Mouse (Mus musculus): ENCODE measurements around the gene Cebpb. TPM values are rescaled to one million over a fixed set of nuclear protein-coding genes. Genes with fewer than 3 reads are reported as not detected.

Cebpb gene
- polyA plus RNA-seq, 1 experiment = 372 TPM

DNA sequence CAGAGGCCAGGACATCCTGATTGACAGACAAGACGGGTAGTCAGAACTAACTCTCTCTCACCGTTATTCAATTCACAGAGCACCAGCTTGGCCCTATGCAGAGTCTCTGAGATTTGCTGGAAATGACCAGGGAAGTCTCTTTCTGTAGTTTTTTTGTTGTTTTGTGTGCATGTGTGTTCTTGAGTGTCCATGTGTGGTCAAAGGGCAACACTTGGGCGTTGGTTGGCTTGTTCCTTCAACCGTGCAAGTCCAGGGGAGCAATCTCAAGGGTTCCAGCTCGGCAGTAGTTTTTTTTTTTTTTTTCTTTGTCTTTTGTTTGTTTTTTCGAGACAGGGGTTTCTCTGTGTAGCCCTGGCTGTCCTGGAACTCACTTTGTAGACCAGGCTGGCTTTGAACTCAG lies 26.0 kb upstream of the Cebpb start:
- H3K27me3 ChIP-seq (replicated peaks) = peaks cover 9% of the 10 kb centered on the region
- peaks cover 23% of the 10 kb centered on the region for H3K36me3 ChIP-seq (replicated peaks; ENCODE audit: low read length)
- H3K9me3 ChIP-seq = no peaks in the 10 kb centered on the region; the same call in 1 of the 2 replicates
- H3K4me3 ChIP-seq (replicated peaks) = peak overlapping the region; percentile 99
- H3K4me1 ChIP-seq = peaks cover 49% of the 10 kb centered on the region
- no peak for TF ChIP-seq FLI1 (IDR thresholded peaks at IDR 0.05; ENCODE audit: low read length)

DNA sequence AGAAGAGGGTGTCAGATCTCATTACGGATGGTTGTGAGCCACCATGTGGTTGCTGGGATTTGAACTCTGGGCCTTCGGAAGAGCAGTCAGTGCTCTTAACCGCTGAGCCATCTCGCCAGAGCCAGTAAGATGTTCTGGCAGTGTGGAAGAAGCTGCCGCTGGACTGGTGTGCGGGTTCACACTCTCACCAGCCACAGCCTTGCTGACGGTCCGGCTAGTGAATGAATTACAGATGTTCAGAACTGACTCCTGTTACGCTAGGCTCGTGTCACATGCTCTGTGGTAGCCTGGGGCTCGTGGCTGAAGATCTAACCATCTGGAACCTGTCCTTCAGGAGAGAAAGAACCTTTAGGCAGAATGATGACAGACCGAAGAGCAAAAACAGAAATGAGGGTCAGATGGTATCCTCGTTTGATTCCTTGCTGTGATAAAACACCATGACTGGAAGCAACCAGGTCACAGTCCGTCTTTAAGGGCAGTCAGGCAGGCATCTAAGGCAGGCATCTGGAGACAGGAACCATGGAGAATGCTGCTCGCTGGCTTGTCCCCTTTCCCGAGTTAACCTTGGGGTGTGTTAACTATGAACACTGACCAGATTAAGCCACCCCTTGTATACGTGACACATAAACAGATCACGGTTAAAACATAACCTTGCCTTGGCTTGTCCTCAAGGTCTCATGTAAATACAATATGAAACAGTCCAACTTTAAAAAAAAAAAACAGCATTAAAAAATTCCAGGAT lies 22.6 kb upstream of the Cebpb start:
- H3K4me3 ChIP-seq (replicated peaks) = no peak overlapping the region
- TF ChIP-seq FLI1 (IDR thresholded peaks at IDR 0.05; ENCODE audit: low read length) = no peak
- TF ChIP-seq GATA1 (IDR thresholded peaks at IDR 0.05; ENCODE audit: borderline replicate concordance, low read length) = no peak
- H3K27me3 ChIP-seq (replicated peaks) = peaks cover 20% of the 10 kb centered on the region
- H3K9me3 ChIP-seq = no peaks in the 10 kb centered on the region; the same call in 1 of the 2 replicates
- H3K36me3 ChIP-seq (replicated peaks; ENCODE audit: low read length) = no peaks in the 10 kb centered on the region
- H3K4me1 ChIP-seq = peaks cover 28% of the 10 kb centered on the region

DNA sequence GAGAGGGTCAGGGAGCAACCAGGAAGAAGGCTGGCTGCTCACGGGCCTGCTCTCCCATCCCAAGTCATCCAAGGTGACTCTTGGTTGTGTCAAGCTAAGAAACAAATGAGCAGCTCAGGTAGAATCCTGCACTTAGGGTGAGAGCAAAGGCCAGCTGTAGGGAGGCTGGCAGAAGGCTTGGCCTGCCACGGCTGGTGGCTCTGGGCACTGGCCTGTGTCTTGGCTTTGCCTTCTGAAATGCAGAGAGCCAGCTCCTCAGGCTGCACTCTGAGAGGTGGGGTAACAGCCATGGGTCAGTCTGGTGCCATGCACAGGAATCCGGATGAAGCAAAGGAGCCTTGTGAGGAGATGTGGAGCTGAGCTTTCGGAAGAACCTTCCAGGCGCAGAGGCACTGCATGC lies 20.3 kb upstream of the Cebpb start:
- Histone ChIP-seq H3K9me3 (no peaks in the 10 kb centered on the region; the same call in 1 of the 2 replicates), H3K27me3 (replicated peaks) (peaks cover 20% of the 10 kb centered on the region), H3K36me3 (replicated peaks; ENCODE audit: low read length) (no peaks in the 10 kb centered on the region), H3K4me1 (peaks cover 30% of the 10 kb centered on the region), H3K4me3 (replicated peaks) (no peak overlapping the region)
- TF ChIP-seq FLI1 (IDR thresholded peaks at IDR 0.05; ENCODE audit: low read length) (no peak), GATA1 (IDR thresholded peaks at IDR 0.05; ENCODE audit: borderline replicate concordance, low read length) (no peak)

DNA sequence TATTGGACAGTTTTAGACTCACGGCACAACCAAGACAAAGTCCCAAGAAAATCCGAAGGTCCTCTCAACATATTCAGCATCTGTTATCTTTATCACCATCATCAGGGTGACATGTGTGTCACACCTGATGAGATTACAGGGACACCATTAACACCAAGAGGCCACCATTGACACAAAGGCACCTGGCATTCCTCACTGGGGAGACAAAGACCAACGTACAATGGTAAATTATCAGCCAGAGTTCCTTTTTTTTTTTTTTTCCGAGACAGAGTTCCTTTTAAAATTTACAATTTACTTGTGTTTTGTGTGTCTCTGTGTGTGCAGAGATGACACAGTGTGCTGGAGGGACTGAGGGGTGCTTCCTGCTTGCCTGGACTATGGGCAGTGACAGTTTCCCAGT lies 19.3 kb upstream of the Cebpb start:
- peaks cover 20% of the 10 kb centered on the region for H3K27me3 ChIP-seq (replicated peaks)
- TF ChIP-seq FLI1 (IDR thresholded peaks at IDR 0.05; ENCODE audit: low read length) (no peak), GATA1 (IDR thresholded peaks at IDR 0.05; ENCODE audit: borderline replicate concordance, low read length) (no peak)
- H3K36me3 ChIP-seq (replicated peaks; ENCODE audit: low read length) = peaks cover 3% of the 10 kb centered on the region
- H3K4me3 ChIP-seq (replicated peaks) = no peak overlapping the region
- H3K9me3 ChIP-seq = peaks cover 5% of the 10 kb centered on the region
- H3K4me1 ChIP-seq = peaks cover 36% of the 10 kb centered on the region

DNA sequence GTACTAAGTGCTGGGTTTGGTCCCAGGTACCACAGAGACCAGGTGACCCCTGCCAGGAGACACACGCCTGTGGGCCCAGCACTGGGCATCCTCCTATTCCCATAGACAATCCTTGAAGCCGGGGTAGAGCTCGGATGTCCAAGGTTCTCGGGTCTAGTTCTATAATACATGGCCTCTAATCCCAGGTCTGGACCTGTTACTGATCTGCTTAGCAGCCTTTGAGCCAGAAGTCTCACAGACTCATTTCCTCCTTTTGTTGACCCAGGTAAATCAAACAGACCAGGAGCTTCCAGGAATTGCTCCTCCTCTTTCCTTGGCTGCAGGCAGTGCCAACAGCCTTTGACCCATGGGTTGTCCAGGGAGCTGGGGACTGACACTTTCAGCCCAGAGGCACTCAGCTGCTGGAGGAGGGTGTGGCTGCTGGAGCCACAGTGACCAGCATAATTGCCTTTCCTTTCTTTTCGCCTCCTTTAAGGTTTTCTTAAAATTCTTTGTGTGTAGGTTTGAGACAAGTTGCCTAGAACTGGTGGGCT lies 17.5 kb upstream of the Cebpb start:
- Histone ChIP-seq H3K27me3 (replicated peaks) (peaks cover 18% of the 10 kb centered on the region), H3K4me3 (replicated peaks) (peak overlapping the region; percentile 9), H3K36me3 (replicated peaks; ENCODE audit: low read length) (peaks cover 3% of the 10 kb centered on the region), H3K9me3 (peaks cover 5% of the 10 kb centered on the region), H3K4me1 (peaks cover 50% of the 10 kb centered on the region)
- TF ChIP-seq GATA1 (IDR thresholded peaks at IDR 0.05; ENCODE audit: borderline replicate concordance, low read length) (no peak), FLI1 (IDR thresholded peaks at IDR 0.05; ENCODE audit: low read length) (no peak)

DNA sequence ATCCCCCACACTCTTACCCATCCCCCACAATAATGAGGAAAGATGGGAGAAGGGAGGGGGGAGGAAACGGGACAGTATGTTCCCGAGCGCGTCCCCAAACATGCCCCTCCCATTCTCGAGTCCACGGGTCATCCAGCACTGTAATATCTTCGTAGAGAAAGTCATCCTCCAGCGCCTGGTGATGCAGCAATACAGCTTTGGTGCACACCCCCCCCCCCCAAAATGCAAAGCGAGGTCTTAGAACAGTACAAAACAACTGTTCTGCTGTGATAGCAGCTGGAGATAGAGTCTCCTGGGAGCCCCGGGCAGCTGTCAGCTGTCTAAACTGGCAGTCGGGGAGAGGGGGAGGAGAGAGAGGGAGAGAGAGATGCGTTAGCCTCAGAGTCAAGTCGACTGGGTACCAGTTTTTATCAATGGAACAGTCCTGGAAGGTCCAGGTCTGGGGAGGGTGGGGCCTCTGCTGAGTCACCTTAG lies 16.5 kb upstream of the Cebpb start:
- TF ChIP-seq FLI1 (IDR thresholded peaks at IDR 0.05; ENCODE audit: low read length) = no peak
- TF ChIP-seq GATA1 (IDR thresholded peaks at IDR 0.05; ENCODE audit: borderline replicate concordance, low read length) = no peak
- Histone ChIP-seq H3K27me3 (replicated peaks) (peaks cover 16% of the 10 kb centered on the region), H3K4me3 (replicated peaks) (peak overlapping the region; percentile 64)

DNA sequence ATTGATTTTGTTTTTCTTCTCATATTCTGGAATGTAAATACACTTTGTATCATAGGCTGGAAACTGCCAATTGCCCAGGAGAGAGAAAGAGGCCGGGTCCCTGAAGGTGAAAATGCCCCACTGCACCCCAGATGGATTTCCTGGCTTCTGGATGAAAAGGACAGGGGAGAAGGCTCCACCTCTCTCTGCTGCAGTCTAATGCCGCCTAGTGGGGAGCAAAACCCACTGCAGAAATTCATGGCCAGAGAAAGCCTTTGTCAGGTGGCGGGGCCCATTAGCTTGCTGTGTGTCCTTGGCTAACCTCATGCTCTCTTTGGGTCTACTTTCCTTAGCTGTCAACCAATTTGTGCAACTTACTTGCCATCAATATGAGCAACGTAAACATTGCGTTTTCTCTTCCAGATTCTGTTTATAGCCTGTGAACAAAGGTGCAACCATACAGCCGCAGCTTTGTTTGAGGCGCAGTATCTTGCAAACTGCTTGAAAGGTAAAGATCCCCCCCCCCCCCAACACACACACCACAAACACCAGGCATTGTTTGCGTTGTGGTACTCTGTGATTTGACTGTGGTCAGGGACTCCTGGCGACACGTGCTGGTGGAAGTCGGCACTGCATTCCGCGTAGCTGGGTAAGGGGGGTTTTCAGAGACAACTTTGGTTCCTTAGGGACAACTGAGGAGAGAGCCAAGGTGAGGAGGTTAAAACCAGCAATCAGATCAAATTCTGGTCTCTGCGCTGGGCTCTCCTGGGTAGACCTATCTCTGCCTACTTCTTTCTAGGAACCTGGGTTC lies 13.4 kb upstream of the Cebpb start:
- Histone ChIP-seq H3K4me3 (replicated peaks) (no peak overlapping the region), H3K27me3 (replicated peaks) (peaks cover 9% of the 10 kb centered on the region), H3K9me3 (peaks cover 5% of the 10 kb centered on the region), H3K4me1 (peaks cover 80% of the 10 kb centered on the region), H3K36me3 (replicated peaks; ENCODE audit: low read length) (peaks cover 3% of the 10 kb centered on the region)
- TF ChIP-seq FLI1 (IDR thresholded peaks at IDR 0.05; ENCODE audit: low read length) = no peak
- no peak for TF ChIP-seq GATA1 (IDR thresholded peaks at IDR 0.05; ENCODE audit: borderline replicate concordance, low read length)

More for the DNA sequence above, 16.5 kb upstream of the Cebpb start:
- Histone ChIP-seq H3K4me1 (peaks cover 59% of the 10 kb centered on the region), H3K36me3 (replicated peaks; ENCODE audit: low read length) (peaks cover 3% of the 10 kb centered on the region), H3K9me3 (peaks cover 5% of the 10 kb centered on the region)

DNA sequence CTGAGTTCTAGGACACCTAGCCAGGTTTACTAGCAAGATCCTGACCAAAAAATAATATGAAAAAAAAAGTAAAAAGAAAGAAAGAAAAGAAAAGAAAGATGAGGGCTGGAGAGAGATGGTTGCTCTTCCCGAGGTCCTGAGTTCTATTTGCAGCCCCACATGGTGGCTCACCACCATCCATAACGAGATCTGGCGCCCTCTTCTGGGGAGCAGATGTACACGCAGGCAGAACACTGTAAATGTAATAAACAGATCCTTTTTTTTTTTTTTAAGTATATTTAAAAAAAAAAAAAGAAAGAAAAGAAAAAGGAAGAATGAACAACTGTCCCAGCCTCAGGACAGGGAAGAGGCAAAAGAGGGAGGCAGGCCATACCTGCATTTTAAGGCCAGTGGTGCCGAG lies 10.1 kb upstream of the Cebpb start:
- H3K27me3 ChIP-seq (replicated peaks) = peaks cover 12% of the 10 kb centered on the region
- peaks cover 3% of the 10 kb centered on the region for H3K36me3 ChIP-seq (replicated peaks; ENCODE audit: low read length)
- H3K9me3 ChIP-seq = peaks cover 5% of the 10 kb centered on the region
- H3K4me3 ChIP-seq (replicated peaks) = no peak overlapping the region
- peaks cover 73% of the 10 kb centered on the region for H3K4me1 ChIP-seq
- TF ChIP-seq GATA1 (IDR thresholded peaks at IDR 0.05; ENCODE audit: borderline replicate concordance, low read length) (no peak), FLI1 (IDR thresholded peaks at IDR 0.05; ENCODE audit: low read length) (no peak)

DNA sequence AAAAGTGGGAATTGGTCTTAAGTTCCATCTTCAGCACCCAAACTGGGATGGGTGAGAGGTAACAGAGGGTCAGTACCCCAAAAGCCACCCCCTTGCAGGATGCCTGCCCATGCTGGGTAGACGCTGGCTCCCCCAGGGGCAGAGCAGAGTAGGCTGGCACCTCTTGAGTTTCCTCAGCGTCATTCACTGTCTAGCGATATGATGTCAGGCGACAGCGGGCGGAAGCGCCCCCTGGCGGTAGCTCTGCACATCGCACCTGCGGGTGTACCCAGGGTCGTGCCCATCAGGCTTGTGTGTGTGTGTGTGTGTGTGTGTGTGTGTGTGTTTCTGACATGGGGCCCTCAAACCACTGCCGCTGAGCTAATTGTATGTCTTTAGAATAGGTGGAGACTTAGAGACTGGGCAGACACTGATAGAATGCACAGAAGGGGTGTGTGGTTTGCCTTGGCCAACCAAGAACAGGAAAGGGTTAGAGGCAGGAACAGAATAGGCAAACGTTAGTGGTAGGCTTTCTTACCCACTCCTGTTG lies 8.7 kb upstream of the Cebpb start:
- H3K27me3 ChIP-seq (replicated peaks) = peaks cover 19% of the 10 kb centered on the region
- no peaks in the 10 kb centered on the region for H3K9me3 ChIP-seq
- peaks cover 75% of the 10 kb centered on the region for H3K4me1 ChIP-seq
- peak overlapping the region; percentile 82 for H3K4me3 ChIP-seq (replicated peaks)
- TF ChIP-seq FLI1 (IDR thresholded peaks at IDR 0.05; ENCODE audit: low read length) (no peak), GATA1 (IDR thresholded peaks at IDR 0.05; ENCODE audit: borderline replicate concordance, low read length) (no peak)
- no peaks in the 10 kb centered on the region for H3K36me3 ChIP-seq (replicated peaks; ENCODE audit: low read length)
